Mouse (Mus musculus) MEL (cell line): ENCODE data around the gene Limk1. TPM values are rescaled to one million over a fixed set of nuclear protein-coding genes. Genes with fewer than 3 reads are reported as not detected.

Experiments
- DNase-seq: peaks from one replicate; pipeline ENCODE4 v3.0.0; 2011; ENCODE audit warnings: low read depth, low spot score
- H3K27ac ChIP-seq: 2 replicates; pipeline ENCODE4 v1.5.1; 2012; ENCODE audit warnings: low read depth, mild to moderate bottlenecking, control low read depth, low read length, moderate library complexity; ENCODE audit not compliant: control insufficient read depth
- H3K27me3 ChIP-seq, 2 experiments: fragments of 150-350 bp in 1 of 2; sonication (generic) in 1 of 2; 2 replicates each; pipeline ENCODE4 v1.6.1; 2012; ENCODE audit warnings: low read length in 2 of 2, mild to moderate bottlenecking in 2 of 2, improper control_type of control experiment in 1 of 2, moderate library complexity in 1 of 2; ENCODE audit not compliant: insufficient read depth in 2 of 2, control insufficient read depth in 1 of 2
- H3K36me3 ChIP-seq, 2 experiments: 2 replicates each; pipeline ENCODE4 v1.6.1; 2012 to 2014; ENCODE audit warnings: low read length in 2 of 2, improper control_type of control experiment in 1 of 2, inconsistent platforms in 1 of 2, mild to moderate bottlenecking in 1 of 2; ENCODE audit not compliant: insufficient read depth in 2 of 2, control insufficient read depth in 1 of 2
- H3K4me1 ChIP-seq, 2 experiments: fragments of 150-350 bp in 1 of 2; sonication (generic) in 1 of 2; 2 replicates each; pipeline ENCODE4 v1.6.1; 2012; ENCODE audit warnings: low read length in 2 of 2, improper control_type of control experiment in 1 of 2, mild to moderate bottlenecking in 1 of 2; ENCODE audit not compliant: insufficient read depth in 2 of 2, control insufficient read depth in 1 of 2
- H3K4me3 ChIP-seq, 2 experiments: fragments of 150-350 bp in 1 of 2; sonication (generic) in 1 of 2; 2 replicates each; pipeline ENCODE4 v1.5.1; 2012; ENCODE audit warnings: low read depth in 2 of 2, low read length in 2 of 2, mild to moderate bottlenecking in 2 of 2, moderate library complexity in 2 of 2, control low read depth in 1 of 2, improper control_type of control experiment in 1 of 2; ENCODE audit not compliant: control insufficient read depth in 1 of 2, insufficient read depth in 1 of 2
- H3K79me2 ChIP-seq: 2 replicates; pipeline ENCODE4 v1.6.1; 2012; ENCODE audit warnings: mild to moderate bottlenecking, low read length, moderate library complexity; ENCODE audit not compliant: control insufficient read depth, poor library complexity, insufficient read depth
- H3K9ac ChIP-seq: 2 replicates; pipeline ENCODE4 v1.6.1; 2012; ENCODE audit warnings: low read depth, mild to moderate bottlenecking, control low read depth, low read length, moderate library complexity; ENCODE audit not compliant: control insufficient read depth, poor library complexity, severe bottlenecking
- H3K9me3 ChIP-seq: fragments of 150-350 bp; sonication (generic); replicated peaks from 2 replicates; pipeline ENCODE4 v1.6.1; 2012; ENCODE audit warnings: mild to moderate bottlenecking, low read length, improper control_type of control experiment, moderate library complexity; ENCODE audit not compliant: insufficient read depth
- CTCF ChIP-seq, 3 experiments: IDR thresholded peaks in 2 of 3; conservative IDR thresholded peaks in 1 of 3; 2 replicates each; pipeline ENCODE4 v1.5.1; 2011 to 2012; ENCODE audit warnings: low read length in 3 of 3, low read depth in 2 of 3, mild to moderate bottlenecking in 2 of 3, improper control_type of control experiment in 1 of 3, inconsistent platforms in 1 of 3, mixed read lengths in 1 of 3, moderate library complexity in 1 of 3; ENCODE audit not compliant: control insufficient read depth in 1 of 3, insufficient read depth in 1 of 3, poor library complexity in 1 of 3, severe bottlenecking in 1 of 3
- E2F4 ChIP-seq: IDR thresholded peaks from 2 replicates; pipeline ENCODE4 v1.6.1; 2011; ENCODE audit warnings: low read depth, low read length, improper control_type of control experiment, borderline replicate concordance
- ELF1 ChIP-seq: IDR thresholded peaks from 2 replicates; pipeline ENCODE4 v1.6.1; 2014; ENCODE audit warnings: low read depth, mild to moderate bottlenecking, inconsistent platforms, low read length, improper control_type of control experiment, moderate library complexity
- GABPA ChIP-seq: IDR thresholded peaks from 2 replicates; pipeline ENCODE4 v1.6.1; 2012; ENCODE audit warnings: low read depth, mild to moderate bottlenecking, inconsistent platforms, low read length, improper control_type of control experiment, moderate library complexity
- GATA1 ChIP-seq: IDR thresholded peaks from 2 replicates; pipeline ENCODE4 v1.6.1; 2011; ENCODE audit warnings: low read depth, low read length, improper control_type of control experiment
- KAT2A ChIP-seq: conservative IDR thresholded peaks from 2 replicates; pipeline ENCODE4 v1.6.1; 2012; ENCODE audit warnings: low read depth, low read length, improper control_type of control experiment, inconsistent platforms
- MAFK ChIP-seq: IDR thresholded peaks from 2 replicates; pipeline ENCODE4 v1.6.1; 2011; ENCODE audit warnings: low read depth, mild to moderate bottlenecking, low read length, improper control_type of control experiment, borderline replicate concordance
- MAZ ChIP-seq: IDR thresholded peaks from 2 replicates; pipeline ENCODE4 v1.6.1; 2012; ENCODE audit warnings: low read depth, mild to moderate bottlenecking, inconsistent platforms, low read length, improper control_type of control experiment
- MEF2A ChIP-seq: IDR thresholded peaks from 2 replicates; pipeline ENCODE4 v1.6.1; 2014; ENCODE audit warnings: low read depth, mild to moderate bottlenecking, inconsistent platforms, low read length, improper control_type of control experiment; ENCODE audit not compliant: poor library complexity, insufficient replicate concordance, severe bottlenecking; ENCODE audit errors: extremely low read depth
- NELFE ChIP-seq: IDR thresholded peaks from 2 replicates; pipeline ENCODE4 v1.6.1; 2011; ENCODE audit warnings: low read depth, low read length, improper control_type of control experiment
- POLR2A ChIP-seq, 2 experiments: IDR thresholded peaks; 2 replicates each; pipeline ENCODE4 v1.6.1; 2011 to 2012; ENCODE audit warnings: low read length in 2 of 2, mild to moderate bottlenecking in 2 of 2, control low read depth in 1 of 2, improper control_type of control experiment in 1 of 2, low read depth in 1 of 2, moderate library complexity in 1 of 2; ENCODE audit not compliant: control insufficient read depth in 1 of 2, insufficient read depth in 1 of 2, poor library complexity in 1 of 2
- POLR2AphosphoS2 ChIP-seq: IDR thresholded peaks from 2 replicates; pipeline ENCODE4 v1.6.1; 2011; ENCODE audit warnings: low read length, improper control_type of control experiment
- POLR2AphosphoS5 ChIP-seq: IDR thresholded peaks from 2 replicates; pipeline ENCODE4 v1.6.1; 2012; ENCODE audit warnings: low read depth, borderline replicate concordance, mild to moderate bottlenecking, inconsistent platforms, low read length, moderate library complexity, mixed read lengths
- RAD21 ChIP-seq: IDR thresholded peaks from 2 replicates; pipeline ENCODE4 v1.6.1; 2011; ENCODE audit warnings: mild to moderate bottlenecking, low read depth, low read length, improper control_type of control experiment
- RCOR1 ChIP-seq: IDR thresholded peaks from 2 replicates; pipeline ENCODE4 v1.6.1; 2012; ENCODE audit warnings: low read depth, mild to moderate bottlenecking, inconsistent platforms, low read length, improper control_type of control experiment
- SMC3 ChIP-seq: IDR thresholded peaks from 2 replicates; pipeline ENCODE4 v1.6.1; 2011; ENCODE audit warnings: low read depth, low read length, improper control_type of control experiment
- TAL1 ChIP-seq: IDR thresholded peaks from 2 replicates; pipeline ENCODE4 v1.6.1; 2012; ENCODE audit warnings: mild to moderate bottlenecking, inconsistent platforms, low read length, moderate library complexity, mixed read lengths
- TCF12 ChIP-seq: IDR thresholded peaks from 2 replicates; pipeline ENCODE4 v1.6.1; 2014; ENCODE audit warnings: low read depth, mild to moderate bottlenecking, inconsistent platforms, low read length, improper control_type of control experiment, moderate library complexity
- UBTF ChIP-seq: IDR thresholded peaks from 2 replicates; pipeline ENCODE4 v1.6.1; 2012; ENCODE audit warnings: low read depth, mild to moderate bottlenecking, inconsistent platforms, low read length, improper control_type of control experiment, moderate library complexity, borderline replicate concordance; ENCODE audit not compliant: insufficient read depth
- ZC3H11A ChIP-seq: IDR thresholded peaks from 2 replicates; pipeline ENCODE4 v1.6.1; 2012; ENCODE audit warnings: low read depth, mild to moderate bottlenecking, inconsistent platforms, low read length, improper control_type of control experiment
- ZNF384 ChIP-seq: IDR thresholded peaks from 2 replicates; pipeline ENCODE4 v1.6.1; 2012; ENCODE audit warnings: low read depth, mild to moderate bottlenecking, inconsistent platforms, low read length, improper control_type of control experiment
- polyA plus RNA-seq, 2 experiments: library from polyadenylated mRNA; stranded (reverse) in 1 of 2; unstranded in 1 of 2; fragments of >175 nt in 1 of 2; fragments of >200 nt in 1 of 2; gene quantifications; 2 replicates each; pipeline versions ENCODE4 v1.2.1 to v1.2.4; 2012; ENCODE audit warnings: low replicate concordance in 2 of 2, low read depth in 1 of 2; ENCODE audit not compliant: insufficient read length in 2 of 2, insufficient read depth in 1 of 2, missing spikeins in 1 of 2
- total RNA-seq: library from RNA; depleted of rRNA; stranded (reverse); fragments of 300-350 nt; gene quantifications from 2 replicates; pipeline ENCODE4 v1.2.3, GENCODE M21; 2012; rRNA removed

The Limk1 gene
- total RNA-seq, result 5.6 and 7.3 TPM in 2 replicates
- 10 to 100 TPM in 1 of 2 experiments, not detected in 1; 14.8 TPM for polyA plus RNA-seq

- Histone ChIP-seq H3K9me3 (no peaks in the 10 kb centered on the region), H3K27ac (no peak within 1 kb of the TSS), H3K4me1 (no peaks in the 10 kb centered on the region), H3K9ac (peak within 1 kb of the TSS; percentile 70), H3K36me3 (0 out of 4 replicates have a peak, but pooled peaks cover 0 to 5% of the 10 kb centered on the region in 2 experiments), H3K27me3 (no peaks in the 10 kb centered on the region), H3K4me3 (peak within 1 kb of the TSS; percentile 72 to 97), H3K79me2 (peaks cover 4% of the 10 kb centered on the region; the same call in 1 of the 2 replicates)
- no peak for TF ChIP-seq MAFK
- no peak for TF ChIP-seq CTCF (IDR thresholded peaks at IDR 0.05 in 2 of 3, conservative IDR thresholded peaks at IDR 0.05 in 1 of 3; ENCODE audit: control insufficient read depth in 1 of 3, insufficient read depth in 1 of 3, low read depth in 2 of 3, low read length in 3 of 3, poor library complexity in 1 of 3, severe bottlenecking in 1 of 3)
- TF ChIP-seq RAD21, result no peak
- TF ChIP-seq GABPA, result no peak
- no peak for TF ChIP-seq TCF12
- no peak for TF ChIP-seq ELF1
- TF ChIP-seq POLR2A (IDR thresholded peaks at IDR 0.05; ENCODE audit: control insufficient read depth in 1 of 2, insufficient read depth in 1 of 2, low read depth in 1 of 2, low read length in 2 of 2, poor library complexity in 1 of 2), result peak in 1 of 2 experiments; percentile 30; a peak in 1 of 4 replicates
- no peak for TF ChIP-seq ZNF384
- TF ChIP-seq GATA1, result no peak
- no peak for TF ChIP-seq RCOR1
- TF ChIP-seq MEF2A, result no peak
- no peak for TF ChIP-seq E2F4
- no peak for TF ChIP-seq TAL1
- peak; percentile 54; the same call in 1 of the 2 replicates for TF ChIP-seq NELFE
- TF ChIP-seq MAZ, result 0 out of 2 replicates have a peak, but pooled peaks have one; percentile 30
- TF ChIP-seq POLR2AphosphoS5, result no peak
- TF ChIP-seq ZC3H11A, result no peak
- TF ChIP-seq SMC3, result no peak
- TF ChIP-seq POLR2AphosphoS2, result no peak
- TF ChIP-seq KAT2A, result no peak
- no peak for TF ChIP-seq UBTF
- DNase-seq, result no peak
Observed at GRCm38 (mm10) chr5:134688086-134688717, at the start of gene Limk1. Limk1 (minus strand) TSS chr5:134688598.
